Mouse (Mus musculus) liver, embryonic 11.5 days (tissue): ENCODE results near the gene Ugt1a2. TPM values are rescaled to one million over a fixed set of nuclear protein-coding genes. Genes with fewer than 3 reads are reported as not detected.

Experiments
- ATAC-seq: fragments of 200-750 bp; cut with Nextera tagmentation; replicated peaks from 2 replicates; pipeline ENCODE4 v1.8.0; 2017; ENCODE audit warnings: moderate number of reproducible peaks, mild to moderate bottlenecking, moderate TSS enrichment, moderate library complexity; ENCODE audit not compliant: low FRiP score
- DNase-seq: peaks from one replicate; pipeline ENCODE4 v3.0.0-alpha.2; 2017; ENCODE audit warnings: low spot score
- H3K27ac ChIP-seq: fragments of 300-500 bp; sonication (generic); 2 replicates; pipeline ENCODE4 v1.5.1; 2014; ENCODE audit warnings: mild to moderate bottlenecking, low read depth, low read length, control low read depth
- H3K27me3 ChIP-seq: fragments of 300-500 bp; sonication (generic); replicated peaks from 2 replicates; pipeline ENCODE4 v1.6.1; 2014; ENCODE audit warnings: low read length, mixed read lengths; ENCODE audit not compliant: control insufficient read depth, insufficient read depth
- H3K36me3 ChIP-seq: fragments of 300-500 bp; sonication (generic); 2 replicates; pipeline ENCODE4 v1.6.1; 2014; ENCODE audit warnings: mild to moderate bottlenecking, low read length, moderate library complexity, mixed read lengths; ENCODE audit not compliant: control insufficient read depth, insufficient read depth
- H3K4me1 ChIP-seq: fragments of 300-500 bp; sonication (generic); replicated peaks from 2 replicates; pipeline ENCODE4 v1.6.1; 2014; ENCODE audit warnings: low read length, mixed read lengths; ENCODE audit not compliant: control insufficient read depth, insufficient read depth
- H3K4me2 ChIP-seq: fragments of 300-500 bp; sonication (generic); 2 replicates; pipeline ENCODE4 v1.6.1; 2014; ENCODE audit warnings: mild to moderate bottlenecking, control low read depth, moderate library complexity
- H3K4me3 ChIP-seq: fragments of 300-500 bp; sonication (generic); 2 replicates; pipeline ENCODE4 v1.5.1; 2014; ENCODE audit warnings: low read depth, low read length, control low read depth
- H3K9ac ChIP-seq: fragments of 300-500 bp; sonication (generic); 2 replicates; pipeline ENCODE4 v1.6.1; 2014; ENCODE audit warnings: low read depth, low read length, control low read depth
- H3K9me3 ChIP-seq: fragments of 300-500 bp; sonication (generic); 2 replicates; pipeline ENCODE4 v1.6.1; 2016; ENCODE audit warnings: low read length, inconsistent platforms, mixed read lengths; ENCODE audit not compliant: control insufficient read depth
- WGBS: fragments of 180-500 bp; shearing (Covaris S2); extraction: QIAGEN DNeasy Blood & Tissue Kit; methylation state at CpG from one replicate; pipeline ENCODE4 v1.1.7; 2014; 5-methylcytosine and 5-hydroxymethylcytosine counted together
- polyA plus RNA-seq: library from polyadenylated mRNA; unstranded; fragments of >200 nt; fragmentation: Nextera tagmentation; extraction: Ambion mirVana; gene quantifications from 2 replicates; pipeline ENCODE4 v1.2.1, GENCODE M21; 2014

Gene Ugt1a2
- polyA plus RNA-seq, 1 experiment from 2014 or later, result not detected

DNA sequence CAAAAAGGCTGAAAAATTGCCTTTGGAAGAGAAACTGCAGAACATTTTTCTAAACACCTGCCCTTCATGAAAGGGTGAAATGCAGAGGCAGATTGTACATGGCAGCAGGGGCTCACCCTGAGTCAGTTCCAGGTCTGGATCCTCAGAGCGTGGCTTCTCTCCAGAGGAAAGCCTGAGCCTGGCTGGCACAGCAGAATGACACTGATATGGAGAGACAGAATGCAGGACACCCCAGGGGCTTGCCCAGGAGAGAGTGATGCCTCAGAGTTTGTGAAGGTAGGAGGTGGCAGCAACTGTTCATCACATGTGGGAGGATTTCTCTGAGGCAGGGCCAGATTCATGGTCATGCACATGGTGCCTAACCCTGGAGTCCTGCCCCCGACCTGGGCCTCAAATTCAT is 405 bp upstream of the Ugt1a2 start:
- Histone ChIP-seq H3K27ac (no peak overlapping the region), H3K9me3 (no peaks in the 10 kb centered on the region; the same call in 1 of the 2 replicates), H3K4me2 (no peak overlapping the region), H3K4me3 (no peak overlapping the region), H3K27me3 (no peaks in the 10 kb centered on the region), H3K4me1 (no peaks in the 10 kb centered on the region), H3K9ac (no peak overlapping the region), H3K36me3 (no peaks in the 10 kb centered on the region)
- no peak for ATAC-seq
- 73% methylated on average over 2 of the region's 2 CpGs for WGBS
- DNase-seq, result no peak

DNA sequence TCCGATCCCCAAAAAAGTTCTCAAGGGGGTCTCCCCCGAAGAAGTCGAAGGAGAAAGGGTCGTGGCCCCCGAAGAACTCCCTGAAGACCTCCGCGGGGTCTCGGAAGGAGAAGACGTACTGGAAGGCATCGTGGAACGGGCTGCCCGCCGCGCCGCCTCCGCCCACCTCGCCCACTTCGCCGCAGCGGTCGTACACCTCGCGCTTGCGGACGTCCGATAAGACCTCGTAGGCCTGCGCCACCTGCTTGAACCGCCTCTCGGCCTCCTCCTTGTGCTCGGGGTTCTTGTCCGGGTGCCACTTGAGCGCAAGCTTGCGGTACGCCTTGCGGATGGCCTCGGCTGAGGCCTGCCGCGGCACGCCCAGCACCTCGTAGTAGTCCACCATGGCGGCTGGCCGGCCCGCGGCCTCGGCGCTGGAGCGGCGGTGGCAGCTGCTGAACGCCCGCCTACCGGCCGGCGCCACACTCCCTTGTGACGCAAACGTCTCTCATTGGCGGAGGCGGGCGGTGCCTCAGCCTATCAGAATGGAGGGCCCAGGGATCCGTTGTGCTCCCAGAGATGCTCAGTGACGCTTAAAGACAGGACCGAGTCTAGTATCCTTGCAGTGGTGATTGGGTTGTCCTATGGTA is 5.0 kb downstream of the Ugt1a2 start, which contains the start of gene Dnajb3:
TSS of gene Dnajb3 (minus strand) at position 489 of the 629 bp plus-strand sequence.
- Histone ChIP-seq H3K9ac (peak within 1 kb of the TSS; percentile 76), H3K27me3 (no peaks in the 10 kb centered on the region), H3K4me2 (peak within 1 kb of the TSS; percentile 77), H3K4me1 (peaks cover 3% of the 10 kb centered on the region; the same call in 1 of the 2 replicates), H3K9me3 (no peaks in the 10 kb centered on the region; the same call in 1 of the 2 replicates), H3K36me3 (no peaks in the 10 kb centered on the region), H3K4me3 (peak within 1 kb of the TSS; percentile 56), H3K27ac (peak within 1 kb of the TSS; percentile 83)
- WGBS, result 6% methylated on average over 62 of the region's 62 CpGs
- peak; percentile 88 for ATAC-seq
- DNase-seq, result peak; percentile 82

DNA sequence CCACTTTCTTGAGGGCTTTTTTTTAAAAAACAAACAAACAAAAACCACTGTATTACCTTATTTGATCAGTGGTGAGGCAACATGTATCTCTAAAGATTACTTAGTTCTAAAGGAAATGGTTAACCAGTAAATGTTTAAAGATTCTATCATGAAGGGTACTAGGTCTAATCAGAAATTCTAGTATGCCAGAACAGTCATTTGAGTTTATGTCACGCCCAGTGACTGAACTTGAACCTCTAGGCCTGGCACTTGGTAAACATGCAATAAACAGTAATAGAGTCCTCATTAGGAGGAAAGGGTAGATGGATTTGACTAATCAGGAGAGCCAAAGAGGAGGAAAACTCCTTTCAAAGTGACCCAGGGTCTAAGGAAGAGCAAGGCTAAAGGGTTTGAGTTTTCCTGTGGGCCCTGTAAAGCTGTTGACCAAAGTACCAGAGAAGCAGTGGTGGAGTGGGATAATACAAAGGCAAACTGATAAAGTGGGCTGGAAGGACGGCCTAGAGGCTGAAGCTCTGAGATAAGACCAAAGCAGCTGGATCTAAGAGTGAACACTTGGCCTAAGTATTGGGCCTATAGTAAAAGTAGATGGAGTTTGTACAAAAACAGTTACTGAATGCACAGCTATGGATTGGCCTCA is 6.6 kb downstream of the Ugt1a2 start:
- no peak overlapping the region for H3K4me3 ChIP-seq
- peak overlapping the region; percentile 37 for H3K4me2 ChIP-seq
- H3K9ac ChIP-seq, result no peak overlapping the region
- no peaks in the 10 kb centered on the region for H3K36me3 ChIP-seq
- WGBS, result 47% methylated on average over 2 of the region's 2 CpGs
- peak; percentile 32 for DNase-seq
- H3K27me3 ChIP-seq, result no peaks in the 10 kb centered on the region
- peak; percentile 88 for ATAC-seq
- H3K4me1 ChIP-seq, result peaks cover 3% of the 10 kb centered on the region; the same call in 1 of the 2 replicates
- peak overlapping the region; percentile 83 for H3K27ac ChIP-seq
- H3K9me3 ChIP-seq, result peaks cover 7% of the 10 kb centered on the region

DNA sequence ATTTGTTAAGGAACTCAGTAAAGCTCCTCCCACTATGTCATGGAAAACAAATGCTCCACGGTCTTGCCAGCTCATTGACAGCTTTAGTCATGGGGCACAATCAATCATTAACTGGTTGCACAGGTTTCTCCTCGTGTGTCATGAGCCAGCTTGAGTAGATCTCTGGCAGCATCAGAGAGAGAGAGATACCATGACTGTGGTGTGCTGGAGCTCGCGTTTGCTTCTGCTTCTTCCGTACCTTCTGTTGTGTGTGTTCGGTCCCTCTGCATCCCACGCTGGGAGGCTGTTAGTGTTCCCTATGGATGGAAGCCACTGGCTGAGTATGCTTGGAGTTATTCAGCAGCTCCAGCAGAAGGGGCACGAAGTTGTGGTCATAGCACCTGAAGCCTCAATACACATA is 11.4 kb downstream of the Ugt1a2 start, which contains the start of gene Ugt1a1:
TSS of gene Ugt1a1 (plus strand) at position 148 of the 400 bp plus-strand sequence.
- DNase-seq, result peak; percentile 42

DNA sequence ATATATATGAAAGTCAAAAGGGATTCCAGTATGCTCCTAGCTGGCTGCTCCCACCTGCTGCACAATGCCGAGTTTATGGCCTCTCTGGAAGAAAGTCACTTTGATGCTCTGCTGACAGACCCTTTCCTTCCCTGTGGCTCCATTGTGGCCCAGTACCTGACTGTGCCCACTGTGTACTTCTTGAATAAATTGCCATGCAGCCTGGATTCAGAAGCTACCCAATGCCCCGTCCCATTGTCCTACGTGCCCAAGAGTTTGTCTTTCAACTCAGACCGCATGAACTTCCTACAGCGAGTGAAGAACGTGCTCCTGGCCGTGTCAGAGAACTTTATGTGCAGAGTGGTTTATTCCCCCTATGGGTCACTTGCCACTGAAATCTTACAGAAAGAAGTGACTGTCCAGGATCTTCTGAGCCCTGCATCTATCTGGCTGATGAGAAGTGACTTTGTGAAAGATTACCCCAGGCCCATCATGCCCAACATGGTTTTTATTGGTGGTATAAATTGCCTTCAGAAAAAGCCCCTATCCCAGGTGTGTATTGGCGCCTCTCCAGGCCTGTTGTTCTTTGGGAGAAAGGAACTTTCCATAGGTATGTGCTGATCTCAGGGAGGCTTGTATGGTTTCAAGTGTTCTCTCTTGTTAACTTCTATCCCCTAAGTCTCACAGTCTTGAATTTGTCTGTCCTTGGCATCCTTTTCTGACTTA is 12.1 kb downstream of the Ugt1a2 start:
- no peaks in the 10 kb centered on the region for H3K27me3 ChIP-seq
- no peaks in the 10 kb centered on the region for H3K36me3 ChIP-seq
- WGBS, result 60% methylated on average over 8 of the region's 8 CpGs
- peak; percentile 6; the same call in 1 of the 2 replicates for ATAC-seq
- H3K9me3 ChIP-seq, result peaks cover 57% of the 10 kb centered on the region
- H3K9ac ChIP-seq, result no peak overlapping the region
- no peak overlapping the region for H3K4me2 ChIP-seq
- no peak overlapping the region for H3K4me3 ChIP-seq
- H3K4me1 ChIP-seq, result peaks cover 2% of the 10 kb centered on the region; the same call in 1 of the 2 replicates
- no peak overlapping the region for H3K27ac ChIP-seq
- DNase-seq, result peak; percentile 34

More for the DNA sequence above, 11.4 kb downstream of the Ugt1a2 start, which contains the start of gene Ugt1a1:
- Histone ChIP-seq H3K36me3 (no peaks in the 10 kb centered on the region), H3K9me3 (peaks cover 50% of the 10 kb centered on the region), H3K4me2 (no peak within 1 kb of the TSS), H3K27me3 (no peaks in the 10 kb centered on the region), H3K4me1 (peaks cover 3% of the 10 kb centered on the region; the same call in 1 of the 2 replicates), H3K9ac (no peak within 1 kb of the TSS), H3K27ac (no peak within 1 kb of the TSS), H3K4me3 (no peak within 1 kb of the TSS)
- ATAC-seq, result no peak; the same call in 1 of the 2 replicates
- WGBS, result 64% methylated on average over 8 of the region's 8 CpGs

DNA sequence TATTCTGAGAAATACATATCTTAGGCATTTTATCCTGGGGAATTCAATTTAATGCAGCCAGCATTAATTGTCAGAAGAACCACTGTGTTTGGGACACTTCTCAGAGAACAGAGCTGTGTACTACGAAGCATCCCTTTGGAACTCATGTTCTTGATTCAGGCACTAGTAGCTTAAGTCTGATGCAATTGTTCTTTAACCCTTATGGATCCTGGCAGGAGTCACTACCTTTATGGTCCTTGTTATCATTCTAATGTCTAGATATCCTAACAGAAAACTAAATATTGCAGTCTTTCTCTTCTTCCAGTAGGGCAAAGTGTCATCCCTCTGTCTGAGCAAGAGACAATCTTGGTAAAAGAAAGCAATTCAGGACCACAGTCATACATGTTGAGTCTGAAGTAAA is 12.7 kb downstream of the Ugt1a2 start:
- DNase-seq (peak; percentile 27), ATAC-seq (no peak)
- H3K4me1 ChIP-seq, result no peaks in the 10 kb centered on the region
- H3K36me3 ChIP-seq, result no peaks in the 10 kb centered on the region
- peaks cover 59% of the 10 kb centered on the region for H3K9me3 ChIP-seq
- no peak overlapping the region for H3K4me2 ChIP-seq
- no peak overlapping the region for H3K9ac ChIP-seq
- no peaks in the 10 kb centered on the region for H3K27me3 ChIP-seq
- no peak overlapping the region for H3K27ac ChIP-seq
- WGBS, result 65% methylated on average over 1 of the region's 1 CpGs
- no peak overlapping the region for H3K4me3 ChIP-seq

DNA sequence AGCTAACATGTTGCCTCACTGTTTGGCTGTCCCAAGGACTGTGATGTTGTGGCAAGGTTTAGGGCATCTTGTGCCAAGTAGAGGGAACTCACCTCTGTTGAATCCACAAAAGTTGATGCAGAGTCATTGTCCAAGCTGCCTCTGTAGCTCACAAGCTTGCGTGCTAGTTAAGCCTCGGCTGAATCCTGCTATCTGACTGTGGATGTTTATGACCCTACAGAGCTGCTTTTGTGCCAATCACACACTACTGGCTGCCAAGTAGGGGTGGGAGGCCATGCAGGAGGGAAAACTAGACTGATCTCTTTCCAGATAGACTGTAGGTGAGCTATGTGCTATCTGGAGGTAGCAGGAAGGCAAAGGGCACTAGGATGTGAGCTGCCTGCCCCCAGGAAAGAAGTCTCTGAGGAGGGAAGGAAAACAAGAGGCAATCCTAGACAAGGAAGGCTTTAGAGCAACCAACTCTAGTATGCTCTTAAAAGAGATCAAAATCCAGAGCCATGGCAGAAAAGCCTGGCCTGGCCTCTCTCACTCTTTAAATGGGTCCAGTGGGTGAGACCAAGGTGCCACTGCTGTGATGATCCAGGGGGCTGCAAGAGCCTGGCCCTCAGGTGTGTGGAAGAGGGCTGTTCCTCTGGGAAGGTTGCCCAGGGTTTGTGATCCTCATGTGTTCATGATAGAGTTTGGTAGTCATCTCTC is 13.5 kb downstream of the Ugt1a2 start:
- 72% methylated on average over 2 of the region's 2 CpGs for WGBS
- DNase-seq (peak; percentile 45), ATAC-seq (no peak)
- Histone ChIP-seq H3K4me1 (no peaks in the 10 kb centered on the region), H3K4me2 (no peak overlapping the region), H3K27ac (no peak overlapping the region), H3K36me3 (no peaks in the 10 kb centered on the region), H3K9ac (no peak overlapping the region), H3K27me3 (no peaks in the 10 kb centered on the region), H3K9me3 (peaks cover 59% of the 10 kb centered on the region), H3K4me3 (no peak overlapping the region)

DNA sequence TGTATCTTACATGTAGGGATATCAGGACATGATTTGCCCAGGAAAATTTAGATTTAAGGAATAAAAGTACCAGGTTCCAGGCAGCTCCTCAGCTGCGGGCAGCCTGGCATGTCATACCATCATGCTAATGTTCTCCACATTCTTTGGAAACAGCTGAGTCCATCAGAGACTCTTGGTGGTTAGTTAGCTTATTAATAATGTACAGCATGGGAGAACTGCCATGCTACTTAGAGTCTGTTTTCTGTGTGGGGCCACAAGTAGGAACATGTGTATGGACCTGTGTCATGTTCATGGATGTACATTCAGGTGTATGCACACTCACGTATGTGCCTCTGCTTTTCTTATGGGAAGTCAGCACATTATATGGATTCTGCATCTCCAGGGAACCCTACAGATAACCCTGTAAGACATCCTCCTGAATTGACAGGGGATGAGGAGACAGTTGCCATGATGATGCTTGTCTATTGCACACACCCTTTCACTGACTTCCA is 14.1 kb downstream of the Ugt1a2 start:
- Histone ChIP-seq H3K27me3 (no peaks in the 10 kb centered on the region), H3K9me3 (peaks cover 59% of the 10 kb centered on the region), H3K27ac (no peak overlapping the region), H3K36me3 (no peaks in the 10 kb centered on the region), H3K9ac (no peak overlapping the region), H3K4me3 (no peak overlapping the region), H3K4me2 (no peak overlapping the region), H3K4me1 (no peaks in the 10 kb centered on the region)
- ATAC-seq (no peak), DNase-seq (no peak)
- WGBS, result 71% methylated on average over 2 of the region's 2 CpGs
